Mouse (Mus musculus) MEL (cell line): ENCODE measurements around the gene Bcan. TPM values are rescaled to one million over a fixed set of nuclear protein-coding genes. Genes with fewer than 3 reads are reported as not detected.

Source experiments
- DNase-seq: peaks from one replicate; pipeline ENCODE4 v3.0.0; 2011; ENCODE audit warnings: low read depth, low spot score
- H3K27ac ChIP-seq: 2 replicates; pipeline ENCODE4 v1.5.1; 2012; ENCODE audit warnings: low read depth, mild to moderate bottlenecking, control low read depth, low read length, moderate library complexity; ENCODE audit not compliant: control insufficient read depth
- H3K27me3 ChIP-seq, 2 experiments: fragments of 150-350 bp in 1 of 2; sonication (generic) in 1 of 2; 2 replicates each; pipeline ENCODE4 v1.6.1; 2012; ENCODE audit warnings: low read length in 2 of 2, mild to moderate bottlenecking in 2 of 2, improper control_type of control experiment in 1 of 2, moderate library complexity in 1 of 2; ENCODE audit not compliant: insufficient read depth in 2 of 2, control insufficient read depth in 1 of 2
- H3K36me3 ChIP-seq, 2 experiments: 2 replicates each; pipeline ENCODE4 v1.6.1; 2012 to 2014; ENCODE audit warnings: low read length in 2 of 2, improper control_type of control experiment in 1 of 2, inconsistent platforms in 1 of 2, mild to moderate bottlenecking in 1 of 2; ENCODE audit not compliant: insufficient read depth in 2 of 2, control insufficient read depth in 1 of 2
- H3K4me1 ChIP-seq, 2 experiments: fragments of 150-350 bp in 1 of 2; sonication (generic) in 1 of 2; 2 replicates each; pipeline ENCODE4 v1.6.1; 2012; ENCODE audit warnings: low read length in 2 of 2, improper control_type of control experiment in 1 of 2, mild to moderate bottlenecking in 1 of 2; ENCODE audit not compliant: insufficient read depth in 2 of 2, control insufficient read depth in 1 of 2
- H3K4me3 ChIP-seq, 2 experiments: fragments of 150-350 bp in 1 of 2; sonication (generic) in 1 of 2; 2 replicates each; pipeline ENCODE4 v1.5.1; 2012; ENCODE audit warnings: low read depth in 2 of 2, low read length in 2 of 2, mild to moderate bottlenecking in 2 of 2, moderate library complexity in 2 of 2, control low read depth in 1 of 2, improper control_type of control experiment in 1 of 2; ENCODE audit not compliant: control insufficient read depth in 1 of 2, insufficient read depth in 1 of 2
- H3K79me2 ChIP-seq: 2 replicates; pipeline ENCODE4 v1.6.1; 2012; ENCODE audit warnings: mild to moderate bottlenecking, low read length, moderate library complexity; ENCODE audit not compliant: control insufficient read depth, poor library complexity, insufficient read depth
- H3K9ac ChIP-seq: 2 replicates; pipeline ENCODE4 v1.6.1; 2012; ENCODE audit warnings: low read depth, mild to moderate bottlenecking, control low read depth, low read length, moderate library complexity; ENCODE audit not compliant: control insufficient read depth, poor library complexity, severe bottlenecking
- H3K9me3 ChIP-seq: fragments of 150-350 bp; sonication (generic); replicated peaks from 2 replicates; pipeline ENCODE4 v1.6.1; 2012; ENCODE audit warnings: mild to moderate bottlenecking, low read length, improper control_type of control experiment, moderate library complexity; ENCODE audit not compliant: insufficient read depth
- CHD1 ChIP-seq: IDR thresholded peaks from 2 replicates; pipeline ENCODE4 v1.6.1; 2012; ENCODE audit warnings: low read depth, mild to moderate bottlenecking, inconsistent platforms, low read length, improper control_type of control experiment
- CTCF ChIP-seq, 3 experiments: IDR thresholded peaks in 2 of 3; conservative IDR thresholded peaks in 1 of 3; 2 replicates each; pipeline ENCODE4 v1.5.1; 2011 to 2012; ENCODE audit warnings: low read length in 3 of 3, low read depth in 2 of 3, mild to moderate bottlenecking in 2 of 3, improper control_type of control experiment in 1 of 3, inconsistent platforms in 1 of 3, mixed read lengths in 1 of 3, moderate library complexity in 1 of 3; ENCODE audit not compliant: control insufficient read depth in 1 of 3, insufficient read depth in 1 of 3, poor library complexity in 1 of 3, severe bottlenecking in 1 of 3
- ELF1 ChIP-seq: IDR thresholded peaks from 2 replicates; pipeline ENCODE4 v1.6.1; 2014; ENCODE audit warnings: low read depth, mild to moderate bottlenecking, inconsistent platforms, low read length, improper control_type of control experiment, moderate library complexity
- EP300 ChIP-seq, 2 experiments: IDR thresholded peaks; 2 replicates each; pipeline ENCODE4 v1.6.1; 2011; ENCODE audit warnings: improper control_type of control experiment in 2 of 2, low read length in 2 of 2, low read depth in 1 of 2, mild to moderate bottlenecking in 1 of 2
- ETS1 ChIP-seq: IDR thresholded peaks from 2 replicates; pipeline ENCODE4 v1.6.1; 2012; ENCODE audit warnings: low read depth, mild to moderate bottlenecking, inconsistent platforms, low read length, improper control_type of control experiment, moderate library complexity
- GABPA ChIP-seq: IDR thresholded peaks from 2 replicates; pipeline ENCODE4 v1.6.1; 2012; ENCODE audit warnings: low read depth, mild to moderate bottlenecking, inconsistent platforms, low read length, improper control_type of control experiment, moderate library complexity
- KAT2A ChIP-seq: conservative IDR thresholded peaks from 2 replicates; pipeline ENCODE4 v1.6.1; 2012; ENCODE audit warnings: low read depth, low read length, improper control_type of control experiment, inconsistent platforms
- MAX ChIP-seq: IDR thresholded peaks from 2 replicates; pipeline ENCODE4 v1.6.1; 2011; ENCODE audit warnings: low read length, improper control_type of control experiment
- MAZ ChIP-seq: IDR thresholded peaks from 2 replicates; pipeline ENCODE4 v1.6.1; 2012; ENCODE audit warnings: low read depth, mild to moderate bottlenecking, inconsistent platforms, low read length, improper control_type of control experiment
- MEF2A ChIP-seq: IDR thresholded peaks from 2 replicates; pipeline ENCODE4 v1.6.1; 2014; ENCODE audit warnings: low read depth, mild to moderate bottlenecking, inconsistent platforms, low read length, improper control_type of control experiment; ENCODE audit not compliant: poor library complexity, insufficient replicate concordance, severe bottlenecking; ENCODE audit errors: extremely low read depth
- MXI1 ChIP-seq: IDR thresholded peaks from 2 replicates; pipeline ENCODE4 v1.6.1; 2011; ENCODE audit warnings: mild to moderate bottlenecking, low read depth, low read length, improper control_type of control experiment
- MYB ChIP-seq: IDR thresholded peaks from 2 replicates; pipeline ENCODE4 v1.6.1; 2011; ENCODE audit warnings: mild to moderate bottlenecking, low read depth, low read length, improper control_type of control experiment
- MYC ChIP-seq: IDR thresholded peaks from 2 replicates; pipeline ENCODE4 v1.6.1; 2011; ENCODE audit warnings: low read depth, mild to moderate bottlenecking, low read length, improper control_type of control experiment, moderate library complexity
- POLR2AphosphoS5 ChIP-seq: IDR thresholded peaks from 2 replicates; pipeline ENCODE4 v1.6.1; 2012; ENCODE audit warnings: low read depth, borderline replicate concordance, mild to moderate bottlenecking, inconsistent platforms, low read length, moderate library complexity, mixed read lengths
- RCOR1 ChIP-seq: IDR thresholded peaks from 2 replicates; pipeline ENCODE4 v1.6.1; 2012; ENCODE audit warnings: low read depth, mild to moderate bottlenecking, inconsistent platforms, low read length, improper control_type of control experiment
- SMC3 ChIP-seq: IDR thresholded peaks from 2 replicates; pipeline ENCODE4 v1.6.1; 2011; ENCODE audit warnings: low read depth, low read length, improper control_type of control experiment
- TBP ChIP-seq: IDR thresholded peaks from 2 replicates; pipeline ENCODE4 v1.8.0; 2011; ENCODE audit warnings: low read depth, low read length, improper control_type of control experiment
- USF1 ChIP-seq: IDR thresholded peaks from 2 replicates; pipeline ENCODE4 v1.6.1; 2014; ENCODE audit warnings: low read depth, mild to moderate bottlenecking, inconsistent platforms, low read length, improper control_type of control experiment, moderate library complexity
- USF2 ChIP-seq, 2 experiments: IDR thresholded peaks; 2 replicates each; pipeline ENCODE4 v1.6.1; 2011 to 2012; ENCODE audit warnings: improper control_type of control experiment in 2 of 2, low read length in 2 of 2, borderline replicate concordance in 1 of 2, inconsistent platforms in 1 of 2, low read depth in 1 of 2, mild to moderate bottlenecking in 1 of 2; ENCODE audit not compliant: insufficient read depth in 1 of 2
- ZKSCAN1 ChIP-seq: IDR thresholded peaks from 2 replicates; pipeline ENCODE4 v1.6.1; 2012; ENCODE audit warnings: low read depth, mild to moderate bottlenecking, inconsistent platforms, low read length, improper control_type of control experiment, moderate library complexity
- ZMIZ1 ChIP-seq: IDR thresholded peaks from 2 replicates; pipeline ENCODE4 v1.6.1; 2012; ENCODE audit warnings: low read depth, mild to moderate bottlenecking, inconsistent platforms, low read length, improper control_type of control experiment, moderate library complexity
- ZNF384 ChIP-seq: IDR thresholded peaks from 2 replicates; pipeline ENCODE4 v1.6.1; 2012; ENCODE audit warnings: low read depth, mild to moderate bottlenecking, inconsistent platforms, low read length, improper control_type of control experiment
- polyA plus RNA-seq, 2 experiments: library from polyadenylated mRNA; stranded (reverse) in 1 of 2; unstranded in 1 of 2; fragments of >175 nt in 1 of 2; fragments of >200 nt in 1 of 2; gene quantifications; 2 replicates each; pipeline versions ENCODE4 v1.2.1 to v1.2.4; 2012; ENCODE audit warnings: low replicate concordance in 2 of 2, low read depth in 1 of 2; ENCODE audit not compliant: insufficient read length in 2 of 2, insufficient read depth in 1 of 2, missing spikeins in 1 of 2
- total RNA-seq: library from RNA; depleted of rRNA; stranded (reverse); fragments of 300-350 nt; gene quantifications from 2 replicates; pipeline ENCODE4 v1.2.3, GENCODE M21; 2012

The Bcan gene
- total and polyA plus RNA-seq, 3 experiments, result not detected

DNA sequence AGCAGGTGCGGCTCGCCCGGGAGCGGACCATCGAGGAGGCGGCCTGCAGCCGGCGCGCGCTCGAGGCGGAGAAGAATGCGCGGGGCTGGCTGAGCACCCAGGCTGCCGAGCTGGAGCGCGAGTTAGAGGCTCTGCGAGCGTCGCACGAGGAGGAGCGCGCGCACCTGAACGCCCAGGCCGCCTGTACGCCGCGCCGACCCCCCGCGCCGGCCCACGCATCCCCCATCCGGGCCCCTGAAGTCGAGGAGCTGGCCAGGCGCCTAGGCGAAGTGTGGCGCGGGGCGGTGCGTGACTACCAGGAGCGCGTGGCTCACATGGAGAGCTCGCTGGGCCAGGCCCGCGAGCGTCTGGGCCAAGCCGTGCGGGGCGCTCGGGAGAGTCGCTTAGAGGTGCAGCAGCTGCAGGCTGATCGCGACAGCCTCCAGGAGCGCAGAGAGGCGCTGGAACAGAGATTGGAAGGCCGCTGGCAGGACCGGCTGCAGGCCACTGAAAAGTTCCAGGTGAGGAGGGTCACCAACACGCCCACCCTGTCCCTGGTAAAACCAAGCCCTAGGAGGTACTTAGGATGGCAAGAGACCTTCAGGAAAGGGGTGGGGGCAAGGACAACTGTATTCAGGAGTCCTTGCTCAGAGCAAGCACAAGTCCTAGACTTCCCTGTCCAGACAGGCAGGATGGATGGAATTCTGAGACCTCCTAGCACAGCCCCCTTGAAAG is 28.4 kb downstream of the Bcan start:
- no peak for DNase-seq
- no peak overlapping the region for H3K9ac ChIP-seq
- no peak overlapping the region for H3K4me3 ChIP-seq
- no peaks in the 10 kb centered on the region for H3K4me1 ChIP-seq
- no peaks in the 10 kb centered on the region for H3K36me3 ChIP-seq
- no peaks in the 10 kb centered on the region for H3K9me3 ChIP-seq
- no peak overlapping the region for H3K27ac ChIP-seq
- no peaks in the 10 kb centered on the region; the same call in 1 of the 2 replicates for H3K79me2 ChIP-seq
- TF ChIP-seq ZMIZ1, result no peak
- no peak for TF ChIP-seq ZNF384
- TF ChIP-seq ZKSCAN1, result no peak
- TF ChIP-seq ETS1, result no peak
- no peak for TF ChIP-seq MXI1
- H3K27me3 ChIP-seq, result peaks cover 12% of the 10 kb centered on the region in 2 experiments

DNA sequence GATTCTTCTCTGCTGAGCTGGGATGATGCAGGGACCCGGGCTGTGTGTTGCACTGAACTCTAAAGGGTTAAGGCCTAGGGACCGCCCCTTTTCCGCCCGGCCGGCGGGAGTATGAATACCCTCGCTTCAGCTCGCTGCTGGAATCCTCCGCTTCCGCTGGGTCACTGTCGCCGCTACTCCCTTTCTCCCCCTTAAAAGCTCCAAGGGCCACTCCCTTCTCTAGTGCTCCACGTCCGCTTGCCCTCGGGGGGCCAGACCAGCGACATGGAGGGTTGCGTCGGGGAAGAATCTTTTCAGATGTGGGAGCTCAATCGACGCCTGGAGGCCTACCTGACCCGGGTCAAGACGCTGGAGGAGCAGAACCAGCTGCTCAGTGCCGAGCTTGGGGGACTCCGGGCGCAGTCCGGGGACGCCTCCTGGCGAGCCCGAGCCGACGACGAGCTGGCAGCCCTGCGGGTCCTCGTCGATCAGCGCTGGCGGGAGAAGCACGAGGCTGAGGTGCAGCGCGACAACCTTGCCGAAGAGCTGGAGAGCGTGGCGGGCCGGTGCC is 29.0 kb downstream of the Bcan start, which contains the start of gene Nes:
Nes (plus strand) TSS at position 140 of the 550 bp plus-strand sequence.
- Histone ChIP-seq H3K79me2 (no peaks in the 10 kb centered on the region; the same call in 1 of the 2 replicates), H3K9ac (peak within 1 kb of the TSS; percentile 52), H3K4me3 (peak within 1 kb of the TSS in 1 of 2 experiments; percentile 43; a peak in 1 of 4 replicates), H3K9me3 (no peaks in the 10 kb centered on the region), H3K36me3 (no peaks in the 10 kb centered on the region), H3K4me1 (no peaks in the 10 kb centered on the region), H3K27me3 (peaks cover 7 to 10% of the 10 kb centered on the region in 2 experiments), H3K27ac (no peak within 1 kb of the TSS)
- TF ChIP-seq GABPA, result no peak
- no peak for TF ChIP-seq TBP
- TF ChIP-seq MEF2A, result no peak
- TF ChIP-seq ZMIZ1, result no peak
- TF ChIP-seq CTCF (IDR thresholded peaks at IDR 0.05 in 2 of 3, conservative IDR thresholded peaks at IDR 0.05 in 1 of 3; ENCODE audit: control insufficient read depth in 1 of 3, insufficient read depth in 1 of 3, low read depth in 2 of 3, low read length in 3 of 3, poor library complexity in 1 of 3, severe bottlenecking in 1 of 3), result no peak
- TF ChIP-seq ETS1, result no peak
- no peak for TF ChIP-seq MAX
- TF ChIP-seq POLR2AphosphoS5, result no peak
- TF ChIP-seq ZNF384, result no peak
- TF ChIP-seq EP300 (IDR thresholded peaks at IDR 0.05; ENCODE audit: low read depth in 1 of 2, low read length in 2 of 2), result no peak
- no peak for TF ChIP-seq RCOR1
- TF ChIP-seq USF2 (IDR thresholded peaks at IDR 0.05; ENCODE audit: borderline replicate concordance in 1 of 2, insufficient read depth in 1 of 2, low read depth in 1 of 2, low read length in 2 of 2), result no peak
- TF ChIP-seq MYB, result no peak
- no peak for TF ChIP-seq MAZ
- TF ChIP-seq CHD1, result no peak
- TF ChIP-seq ELF1, result no peak
- TF ChIP-seq KAT2A, result no peak
- no peak for TF ChIP-seq MYC
- no peak for TF ChIP-seq SMC3
- no peak for TF ChIP-seq USF1
- no peak for DNase-seq
